ENCODE assay signal across 28 mouse cellular contexts in genomic region chr8:74716030-74716429, GRCm38 (mm10).
DNase-seq lines count a peak whose midpoint lies in the region; ATAC-seq lines count a peak whose summit lies in the region.
"Had no signal": no experiment of that assay in that cellular context is flagged by ENCODE, and none has a peak within 500 bp of the region (broad histone marks: within the 10 kb centered on the region; RNA-seq: fewer than 3 reads in every experiment).

No protein-coding gene starts in this region.

- H3K4me3 ChIP-seq in hindbrain, embryonic 10.5 days, result no peak overlapping the region
- H3K4me3 ChIP-seq in hindbrain, embryonic 16.5 days (ENCODE audit: low read length), result no peak overlapping the region
- H3K4me3 ChIP-seq in midbrain, embryonic 11.5 days (ENCODE audit: low read depth, low read length), result no peak overlapping the region
- no peak overlapping the region for H3K4me3 ChIP-seq in midbrain, embryonic 13.5 days (replicated peaks)
- H3K4me3 ChIP-seq: heart, embryonic 12.5 days; heart, embryonic 15.5 days; hindbrain, embryonic 13.5 days had no signal

- intact Hi-C loops in heart, postnatal 36 days (cut with DNase I), result no loop called here

- WGBS in hindbrain, embryonic 10.5 days, result 57% methylated on average over 5 of the region's 5 CpGs
- WGBS in hindbrain, embryonic 16.5 days, result 48% methylated on average over 5 of the region's 5 CpGs
- 63% methylated on average over 5 of the region's 5 CpGs for WGBS in midbrain, embryonic 11.5 days
- WGBS in midbrain, embryonic 13.5 days, result 55% methylated on average over 5 of the region's 5 CpGs

- peak; percentile 8 for DNase-seq in hindbrain, embryonic 10.5 days (ENCODE audit: low spot score)
- DNase-seq in midbrain, embryonic 11.5 days (ENCODE audit: low spot score, missing footprints), result peak; percentile 44
- peak; percentile 89 for DNase-seq in R1 (ENCODE audit: low read depth, low spot score)
- DNase-seq in heart, postnatal 36 days, result no peak
- DNase-seq: adrenal gland, adult 8-10 months; adrenal gland, postnatal 25 days; cerebellum, adult 11-12 months; cerebellum, adult 8-10 months; cerebellum, postnatal 10 days; cerebellum, postnatal 36 days; embryo, embryonic 11 days; forebrain, postnatal 0 days; gastrocnemius, postnatal 25 days; heart, adult 18-20 months; heart, postnatal 10 days; heart, postnatal 4 days; kidney, adult 2 months had no signal

- H3K27ac ChIP-seq in hindbrain, embryonic 10.5 days, result no peak overlapping the region
- no peak overlapping the region for H3K27ac ChIP-seq in hindbrain, embryonic 16.5 days (ENCODE audit: low read depth, low read length)
- no peak overlapping the region for H3K27ac ChIP-seq in midbrain, embryonic 11.5 days (ENCODE audit: low read depth, low read length)
- no peak overlapping the region for H3K27ac ChIP-seq in midbrain, embryonic 13.5 days
- H3K27ac ChIP-seq: heart, embryonic 15.5 days; hindbrain, embryonic 13.5 days had no signal

- ATAC-seq in hindbrain, embryonic 16.5 days, result no peak
- no peak for ATAC-seq in midbrain, embryonic 11.5 days (ENCODE audit: low FRiP score)
- no peak for ATAC-seq in midbrain, embryonic 13.5 days
- ATAC-seq: activated CD4-positive, CD25-positive, alpha-beta regulatory T cell, adult 4 months; CD4-positive, CD25-positive, alpha-beta regulatory T cell, adult 4 months; forebrain, embryonic 14.5 days; forebrain, postnatal 0 days; intestine, postnatal 0 days; Patski had no signal

- H3K27me3 ChIP-seq in hindbrain, embryonic 10.5 days (ENCODE audit: insufficient read depth, poor library complexity, severe bottlenecking), result no peaks in the 10 kb centered on the region
- H3K27me3 ChIP-seq in hindbrain, embryonic 16.5 days (replicated peaks; ENCODE audit: control insufficient read depth, insufficient read depth, low read length), result no peaks in the 10 kb centered on the region
- no peaks in the 10 kb centered on the region for H3K27me3 ChIP-seq in midbrain, embryonic 11.5 days (ENCODE audit: control insufficient read depth, insufficient read depth, low read length)
- no peaks in the 10 kb centered on the region for H3K27me3 ChIP-seq in midbrain, embryonic 13.5 days
- H3K27me3 ChIP-seq: heart, embryonic 12.5 days; heart, embryonic 15.5 days; hindbrain, embryonic 13.5 days; Patski had no signal

- H3K9me3 ChIP-seq in hindbrain, embryonic 10.5 days, result no peaks in the 10 kb centered on the region
- H3K9me3 ChIP-seq in hindbrain, embryonic 16.5 days (ENCODE audit: control insufficient read depth, low read length), result no peaks in the 10 kb centered on the region
- H3K9me3 ChIP-seq in midbrain, embryonic 11.5 days (ENCODE audit: control insufficient read depth, low read length), result no peaks in the 10 kb centered on the region
- no peaks in the 10 kb centered on the region for H3K9me3 ChIP-seq in midbrain, embryonic 13.5 days
- H3K9me3 ChIP-seq: heart, embryonic 12.5 days; heart, embryonic 15.5 days; hindbrain, embryonic 13.5 days had no signal

- no peak overlapping the region for H3K4me2 ChIP-seq in hindbrain, embryonic 16.5 days (ENCODE audit: low read length)
- H3K4me2 ChIP-seq in midbrain, embryonic 11.5 days, result no peak overlapping the region
- H3K4me2 ChIP-seq in midbrain, embryonic 13.5 days (replicated peaks), result no peak overlapping the region
- H3K4me2 ChIP-seq: heart, embryonic 12.5 days; heart, embryonic 15.5 days; hindbrain, embryonic 13.5 days had no signal

- no peak overlapping the region for H3K9ac ChIP-seq in hindbrain, embryonic 16.5 days (ENCODE audit: low read depth, low read length)
- no peak overlapping the region for H3K9ac ChIP-seq in midbrain, embryonic 11.5 days (ENCODE audit: low read length)
- H3K9ac ChIP-seq in midbrain, embryonic 13.5 days (replicated peaks), result no peak overlapping the region
- H3K9ac ChIP-seq: forebrain, postnatal 0 days; heart, embryonic 12.5 days; heart, embryonic 15.5 days; hindbrain, embryonic 13.5 days had no signal

- no peaks in the 10 kb centered on the region for H3K36me3 ChIP-seq in hindbrain, embryonic 10.5 days
- no peaks in the 10 kb centered on the region for H3K36me3 ChIP-seq in hindbrain, embryonic 16.5 days (ENCODE audit: control insufficient read depth, insufficient read depth, low read length)
- H3K36me3 ChIP-seq in midbrain, embryonic 11.5 days (ENCODE audit: control insufficient read depth, insufficient read depth, low read length), result no peaks in the 10 kb centered on the region
- H3K36me3 ChIP-seq in midbrain, embryonic 13.5 days, result no peaks in the 10 kb centered on the region
- H3K36me3 ChIP-seq: G1E; heart, embryonic 12.5 days; heart, embryonic 15.5 days; hindbrain, embryonic 13.5 days had no signal

- H3K4me1 ChIP-seq in hindbrain, embryonic 10.5 days (replicated peaks), result no peaks in the 10 kb centered on the region
- no peaks in the 10 kb centered on the region for H3K4me1 ChIP-seq in hindbrain, embryonic 16.5 days (ENCODE audit: control insufficient read depth, insufficient read depth, low read depth, low read length)
- H3K4me1 ChIP-seq in midbrain, embryonic 11.5 days (ENCODE audit: control insufficient read depth, insufficient read depth, low read length), result no peaks in the 10 kb centered on the region
- no peaks in the 10 kb centered on the region for H3K4me1 ChIP-seq in midbrain, embryonic 13.5 days (replicated peaks)
- H3K4me1 ChIP-seq: heart, embryonic 12.5 days; heart, embryonic 15.5 days; hindbrain, embryonic 13.5 days had no signal

Comparison
In these comparisons a context has a peak if more than half of its experiments do, and no peak if none do; other contexts are left out.
1. DNase-seq: peak in hindbrain, embryonic 10.5 days (single experiment), midbrain, embryonic 11.5 days (single experiment) and R1 (single experiment); none in heart, postnatal 36 days (0 of 2).